ENCODE assay signal across 10 mouse cellular contexts in genomic region chr10:93831730-93832574, GRCm38 (mm10). TPM values are rescaled to one million over a fixed set of nuclear protein-coding genes. Genes with fewer than 3 reads are reported as not detected.
DNase-seq lines count a peak whose midpoint lies in the region; ATAC-seq and TF ChIP-seq lines count a peak whose summit lies in the region.
"Had no signal": no experiment of that assay in that cellular context is flagged by ENCODE, and none has a peak within 500 bp of the region (broad histone marks: within the 10 kb centered on the region; RNA-seq: fewer than 3 reads in every experiment).

No protein-coding gene starts in this region.

- no peak overlapping the region for H3K4me2 ChIP-seq in hindbrain, embryonic 16.5 days (ENCODE audit: low read length)
- H3K4me2 ChIP-seq in forebrain, postnatal 0 days (ENCODE audit: low read depth): 0 out of 2 replicates have a peak overlapping the region, but pooled peaks have one; percentile 19
- H3K4me2 ChIP-seq in liver, embryonic 16.5 days (ENCODE audit: low read depth, low read length): peak overlapping the region; percentile 51

- no peaks in the 10 kb centered on the region for H3K36me3 ChIP-seq in hindbrain, embryonic 10.5 days
- no peaks in the 10 kb centered on the region for H3K36me3 ChIP-seq in hindbrain, embryonic 16.5 days (ENCODE audit: control insufficient read depth, insufficient read depth, low read length)
- no peaks in the 10 kb centered on the region for H3K36me3 ChIP-seq in forebrain, postnatal 0 days (ENCODE audit: insufficient read depth)
- no peaks in the 10 kb centered on the region for H3K36me3 ChIP-seq in liver, embryonic 16.5 days (ENCODE audit: control insufficient read depth, insufficient read depth)

- no peaks in the 10 kb centered on the region for H3K9me3 ChIP-seq in hindbrain, embryonic 10.5 days
- H3K9me3 ChIP-seq in hindbrain, embryonic 16.5 days (ENCODE audit: control insufficient read depth, low read length): no peaks in the 10 kb centered on the region
- no peaks in the 10 kb centered on the region for H3K9me3 ChIP-seq in forebrain, postnatal 0 days (ENCODE audit: low read length)
- H3K9me3 ChIP-seq in liver, embryonic 16.5 days (replicated peaks; ENCODE audit: control insufficient read depth, low read length): no peaks in the 10 kb centered on the region

- H3K27ac ChIP-seq in hindbrain, embryonic 10.5 days: peak overlapping the region; percentile 77; the same call in 1 of the 2 replicates
- no peak overlapping the region for H3K27ac ChIP-seq in hindbrain, embryonic 16.5 days (ENCODE audit: low read depth, low read length)
- H3K27ac ChIP-seq in bone marrow, adult 2 months (ENCODE audit: control insufficient read depth, insufficient read depth, low read depth, low read length, poor library complexity): no peak overlapping the region
- H3K27ac ChIP-seq in forebrain, postnatal 0 days (ENCODE audit: low read depth, low read length): no peak overlapping the region
- no peak overlapping the region for H3K27ac ChIP-seq in liver, embryonic 16.5 days (ENCODE audit: low read length)

- no peak for TF ChIP-seq CTCF in bone marrow, adult 2 months (IDR thresholded peaks at IDR 0.05; ENCODE audit: control insufficient read depth, insufficient read depth, low read length)
- no peak for TF ChIP-seq CTCF in forebrain, postnatal 0 days (IDR thresholded peaks at IDR 0.05; ENCODE audit: low read depth)

- no peak for ATAC-seq in hindbrain, embryonic 16.5 days
- no peak for ATAC-seq in forebrain, postnatal 0 days
- ATAC-seq in liver, embryonic 16.5 days (ENCODE audit: low read depth): no peak

- peaks cover 52% of the 10 kb centered on the region for H3K27me3 ChIP-seq in hindbrain, embryonic 10.5 days (ENCODE audit: insufficient read depth, poor library complexity, severe bottlenecking)
- peaks cover 28% of the 10 kb centered on the region for H3K27me3 ChIP-seq in hindbrain, embryonic 16.5 days (replicated peaks; ENCODE audit: control insufficient read depth, insufficient read depth, low read length)
- H3K27me3 ChIP-seq in forebrain, postnatal 0 days (ENCODE audit: insufficient read depth, low read length): peaks cover 43% of the 10 kb centered on the region
- H3K27me3 ChIP-seq in liver, embryonic 16.5 days (ENCODE audit: control insufficient read depth, insufficient read depth, low read depth, low read length): peaks cover 65% of the 10 kb centered on the region

- TF ChIP-seq POLR2A in bone marrow, adult 2 months (IDR thresholded peaks at IDR 0.05; ENCODE audit: borderline replicate concordance, control insufficient read depth, low read depth, low read length): no peak

- peaks cover 41% of the 10 kb centered on the region for H3K4me1 ChIP-seq in hindbrain, embryonic 10.5 days (replicated peaks)
- peaks cover 10% of the 10 kb centered on the region for H3K4me1 ChIP-seq in hindbrain, embryonic 16.5 days (ENCODE audit: control insufficient read depth, insufficient read depth, low read depth, low read length)
- peaks cover 1% of the 10 kb centered on the region; the same call in 1 of the 2 replicates for H3K4me1 ChIP-seq in bone marrow, adult 2 months (ENCODE audit: control insufficient read depth, insufficient read depth, low read length)
- no peaks in the 10 kb centered on the region for H3K4me1 ChIP-seq in forebrain, postnatal 0 days (ENCODE audit: insufficient read depth)
- H3K4me1 ChIP-seq in liver, embryonic 16.5 days (ENCODE audit: control insufficient read depth, low read depth, low read length): peaks cover 28% of the 10 kb centered on the region

- 4% methylated on average over 18 of the region's 18 CpGs for WGBS in hindbrain, embryonic 10.5 days
- 13% methylated on average over 18 of the region's 18 CpGs for WGBS in hindbrain, embryonic 16.5 days
- WGBS in bone marrow, adult 2 months: 29% methylated on average over 18 of the region's 18 CpGs
- WGBS in forebrain, postnatal 0 days: 16% methylated on average over 18 of the region's 18 CpGs
- WGBS in liver, embryonic 16.5 days (ENCODE audit: insufficient replicate concordance): 5% methylated on average over 18 of the region's 18 CpGs

- peak; percentile 15 for DNase-seq in hindbrain, embryonic 10.5 days (ENCODE audit: low spot score)
- DNase-seq in forebrain, postnatal 0 days: peak; percentile 25
- no peak for DNase-seq in urinary bladder, postnatal 4 days (ENCODE audit: low spot score in 2 of 2)
- DNase-seq in right cerebral cortex, adult 2 months (ENCODE audit: low spot score in 2 of 2): no peak
- DNase-seq in spleen, postnatal 4 days (ENCODE audit: low spot score in 2 of 2): no peak
- DNase-seq: cerebellum, adult 11 months; spleen, adult 18-20 months had no signal

- H3K4me3 ChIP-seq in hindbrain, embryonic 10.5 days: peak overlapping the region; percentile 44
- H3K4me3 ChIP-seq in hindbrain, embryonic 16.5 days (ENCODE audit: low read length): no peak overlapping the region
- peak overlapping the region; percentile 3 for H3K4me3 ChIP-seq in bone marrow, adult 2 months (replicated peaks; ENCODE audit: control insufficient read depth, low read depth, low read length)
- 0 out of 2 replicates have a peak overlapping the region, but pooled peaks have one; percentile 9 for H3K4me3 ChIP-seq in forebrain, postnatal 0 days (ENCODE audit: low read depth, low read length)
- peak overlapping the region; percentile 41 for H3K4me3 ChIP-seq in liver, embryonic 16.5 days (ENCODE audit: low read depth, low read length)

- H3K9ac ChIP-seq in hindbrain, embryonic 16.5 days (ENCODE audit: low read depth, low read length): no peak overlapping the region
- H3K9ac ChIP-seq in forebrain, postnatal 0 days: no peak overlapping the region
- peak overlapping the region; percentile 10; the same call in 1 of the 2 replicates for H3K9ac ChIP-seq in liver, embryonic 16.5 days (ENCODE audit: low read depth, low read length)

RNA-seq across cellular contexts. Expression of gene Usp44, which starts 0.6 kb away (rescaled TPM):
- 12.6 and 16.7 TPM in 2 replicates for polyA plus RNA-seq in hindbrain, embryonic 10.5 days (2016; fragmentation: Nextera tagmentation; extraction: Ambion mirVana)
- 0.27 and 0.29 TPM in 2 replicates for polyA plus RNA-seq in hindbrain, embryonic 16.5 days (2015; fragmentation: Nextera tagmentation; extraction: Ambion mirVana)
- 0.55 TPM in 1 of 2 replicates, not detected in the other for polyA plus RNA-seq in bone marrow, adult 2 months (2011; ENCODE audit: insufficient read depth, insufficient read length, low replicate concordance, missing spikeins)
- total RNA-seq in forebrain, postnatal 0 days (2014; rRNA removed): 0.08 and 0.14 TPM in 2 replicates
- polyA plus RNA-seq in forebrain, postnatal 0 days (2015; fragmentation: Nextera tagmentation; extraction: Ambion mirVana): 0.05 and 0.08 TPM in 2 replicates
- 0.87 and 1.1 TPM in 2 replicates for polyA plus RNA-seq in liver, embryonic 16.5 days (2015; fragmentation: Nextera tagmentation; extraction: Ambion mirVana)

Comparison
In these comparisons a context has a peak if more than half of its experiments do, and no peak if none do; other contexts are left out.
1. DNase-seq: peak in hindbrain, embryonic 10.5 days (single experiment) and forebrain, postnatal 0 days (single experiment); none in urinary bladder, postnatal 4 days (0 of 2), right cerebral cortex, adult 2 months (0 of 2) and spleen, postnatal 4 days (0 of 2).